Mouse (Mus musculus) intestine, embryonic 16.5 days (tissue): ENCODE results near the gene Reg4. TPM values are rescaled to one million over a fixed set of nuclear protein-coding genes. Genes with fewer than 3 reads are reported as not detected.
A peak's percentile ranks its signal among the peaks of the same experiment; 100 is the strongest.

ENCODE experiments used
- ATAC-seq: fragments of 200-750 bp; cut with Nextera tagmentation; 2 replicates; pipeline ENCODE4 v1.8.0; 2017; ENCODE audit warnings: moderate TSS enrichment, moderate library complexity
- H3K27ac ChIP-seq: fragments of 300-500 bp; sonication (generic); 2 replicates; pipeline ENCODE4 v1.5.1; 2014; ENCODE audit warnings: mild to moderate bottlenecking, low read length
- H3K27me3 ChIP-seq: fragments of 300-500 bp; sonication (generic); replicated peaks from 2 replicates; pipeline ENCODE4 v1.6.1; 2014; ENCODE audit warnings: low read length, control low read depth, mixed read lengths; ENCODE audit not compliant: control insufficient read depth, insufficient read depth
- H3K36me3 ChIP-seq: fragments of 300-500 bp; sonication (generic); 2 replicates; pipeline ENCODE4 v1.6.1; 2014; ENCODE audit warnings: low read length, control low read depth; ENCODE audit not compliant: control insufficient read depth, insufficient read depth
- H3K4me1 ChIP-seq: fragments of 300-500 bp; sonication (generic); 2 replicates; pipeline ENCODE4 v1.6.1; 2014; ENCODE audit warnings: low read length, control low read depth, mixed read lengths; ENCODE audit not compliant: control insufficient read depth, insufficient read depth
- H3K4me2 ChIP-seq: fragments of 300-500 bp; sonication (generic); 2 replicates; pipeline ENCODE4 v1.6.1; 2014; ENCODE audit warnings: low read depth, low read length, control low read depth
- H3K4me3 ChIP-seq: fragments of 300-500 bp; sonication (generic); 2 replicates; pipeline ENCODE4 v1.5.1; 2014; ENCODE audit warnings: mild to moderate bottlenecking, low read length
- H3K9ac ChIP-seq: fragments of 300-500 bp; sonication (generic); 2 replicates; pipeline ENCODE4 v1.6.1; 2014; ENCODE audit warnings: low read depth, low read length
- H3K9me3 ChIP-seq: fragments of 300-500 bp; sonication (generic); 2 replicates; pipeline ENCODE4 v1.6.1; 2016; ENCODE audit warnings: low read length, control low read depth; ENCODE audit not compliant: control insufficient read depth
- WGBS: fragments of 180-500 bp; shearing (Covaris S2); extraction: QIAGEN DNeasy Blood & Tissue Kit; methylation state at CpG from one replicate; pipeline ENCODE4 v1.1.7; 2014; 5-methylcytosine and 5-hydroxymethylcytosine counted together
- polyA plus RNA-seq: library from polyadenylated mRNA; unstranded; fragments of >200 nt; fragmentation: Nextera tagmentation; extraction: Ambion mirVana; gene quantifications from 2 replicates; pipeline ENCODE4 v1.2.1, GENCODE M21; 2015

Reg4 gene
- polyA plus RNA-seq, 1 experiment from 2014 or later = 28.4 TPM

- no peak overlapping the region for H3K9ac ChIP-seq
- H3K27ac ChIP-seq = peak overlapping the region; percentile 52; the same call in 1 of the 2 replicates
- ATAC-seq = 0 out of 2 replicates have a peak, but pooled peaks have one; percentile 37
- no peaks in the 10 kb centered on the region for H3K27me3 ChIP-seq
- H3K4me2 ChIP-seq = no peak overlapping the region
- H3K36me3 ChIP-seq = no peaks in the 10 kb centered on the region
- 73% methylated on average over 2 of the region's 2 CpGs for WGBS
- H3K4me1 ChIP-seq = peaks cover 31% of the 10 kb centered on the region
- H3K4me3 ChIP-seq = no peak overlapping the region
- no peaks in the 10 kb centered on the region for H3K9me3 ChIP-seq
These were observed 40.2 kb downstream of the Reg4 start for GRCm38 (mm10) chr3:98262133-98262532.

GRCm38 (mm10) chr3:98267249-98267651 is 45.3 kb downstream of the Reg4 start:
- Histone ChIP-seq H3K9me3 (no peaks in the 10 kb centered on the region), H3K27me3 (no peaks in the 10 kb centered on the region), H3K27ac (peak overlapping the region; percentile 86), H3K4me1 (peaks cover 17% of the 10 kb centered on the region), H3K9ac (0 out of 2 replicates have a peak overlapping the region, but pooled peaks have one; percentile 9), H3K36me3 (no peaks in the 10 kb centered on the region), H3K4me3 (no peak overlapping the region), H3K4me2 (peak overlapping the region; percentile 26; the same call in 1 of the 2 replicates)
- WGBS = 15% methylated on average over 6 of the region's 6 CpGs
- peak; percentile 93 for ATAC-seq

- ATAC-seq = 0 out of 2 replicates have a peak, but pooled peaks have one; percentile 41
- no peak overlapping the region for H3K9ac ChIP-seq
- no peaks in the 10 kb centered on the region for H3K9me3 ChIP-seq
- no peaks in the 10 kb centered on the region for H3K27me3 ChIP-seq
- no peak overlapping the region for H3K27ac ChIP-seq
- 60% methylated on average over 11 of the region's 11 CpGs for WGBS
- no peaks in the 10 kb centered on the region for H3K36me3 ChIP-seq
- H3K4me1 ChIP-seq = peaks cover 15% of the 10 kb centered on the region
- no peak overlapping the region for H3K4me3 ChIP-seq
- no peak overlapping the region for H3K4me2 ChIP-seq
These were observed 51.9 kb downstream of the Reg4 start for GRCm38 (mm10) chr3:98273623-98274398.

GRCm38 (mm10) chr3:98279682-98280081 is 57.7 kb downstream of the Reg4 start:
- peak overlapping the region; percentile 52 for H3K4me2 ChIP-seq
- WGBS = 43% methylated on average over 4 of the region's 4 CpGs
- H3K9me3 ChIP-seq = no peaks in the 10 kb centered on the region
- peaks cover 16% of the 10 kb centered on the region; the same call in 1 of the 2 replicates for H3K4me1 ChIP-seq
- H3K4me3 ChIP-seq = peak overlapping the region; percentile 48; the same call in 1 of the 2 replicates
- H3K9ac ChIP-seq = no peak overlapping the region; the same call in 1 of the 2 replicates
- H3K27ac ChIP-seq = peak overlapping the region; percentile 81
- H3K36me3 ChIP-seq = no peaks in the 10 kb centered on the region
- peak; percentile 78 for ATAC-seq
- no peaks in the 10 kb centered on the region for H3K27me3 ChIP-seq

- H3K9me3 ChIP-seq = no peaks in the 10 kb centered on the region
These were observed 58.4 kb downstream of the Reg4 start, which contains the start of gene Hmgcs2 for GRCm38 (mm10) chr3:98280204-98280932. Gene Hmgcs2, plus strand, starts transcription at chr3:98280435.

GRCm38 (mm10) chr3:98280933-98281678 is 59.1 kb downstream of the Reg4 start:
- Histone ChIP-seq H3K4me3 (peak overlapping the region; percentile 48), H3K4me1 (peaks cover 16% of the 10 kb centered on the region; the same call in 1 of the 2 replicates), H3K9ac (peak overlapping the region; percentile 61), H3K27ac (peak overlapping the region; percentile 79), H3K27me3 (no peaks in the 10 kb centered on the region), H3K9me3 (no peaks in the 10 kb centered on the region), H3K4me2 (peak overlapping the region; percentile 52), H3K36me3 (no peaks in the 10 kb centered on the region)
- 25% methylated on average over 12 of the region's 12 CpGs for WGBS
- peak; percentile 70 for ATAC-seq

More at GRCm38 (mm10) chr3:98280204-98280932, 58.4 kb downstream of the Reg4 start, which contains the start of gene Hmgcs2:
- Histone ChIP-seq H3K4me1 (peaks cover 16% of the 10 kb centered on the region; the same call in 1 of the 2 replicates), H3K4me2 (peak within 1 kb of the TSS; percentile 52), H3K27ac (peak within 1 kb of the TSS; percentile 81), H3K27me3 (no peaks in the 10 kb centered on the region), H3K4me3 (peak within 1 kb of the TSS; percentile 48), H3K36me3 (no peaks in the 10 kb centered on the region), H3K9ac (peak within 1 kb of the TSS; percentile 61)
- ATAC-seq = peak; percentile 90
- WGBS = 44% methylated on average over 14 of the region's 14 CpGs

GRCm38 (mm10) chr3:98282422-98282821 is 60.5 kb downstream of the Reg4 start:
- whole genome bisulfite sequencing = 92% methylated on average over 8 of the region's 8 CpGs

GRCm38 (mm10) chr3:98283205-98283604 is 61.2 kb downstream of the Reg4 start:
- peak overlapping the region; percentile 26; the same call in 1 of the 2 replicates for H3K4me2 ChIP-seq
- no peak overlapping the region for H3K9ac ChIP-seq
- no peaks in the 10 kb centered on the region for H3K36me3 ChIP-seq
- no peaks in the 10 kb centered on the region for H3K27me3 ChIP-seq
- H3K4me1 ChIP-seq = peaks cover 13% of the 10 kb centered on the region; the same call in 1 of the 2 replicates
- WGBS = 88% methylated on average over 5 of the region's 5 CpGs
- H3K4me3 ChIP-seq = no peak overlapping the region
- no peak overlapping the region for H3K27ac ChIP-seq
- no peaks in the 10 kb centered on the region for H3K9me3 ChIP-seq
- no peak for ATAC-seq

More at GRCm38 (mm10) chr3:98282422-98282821, 60.5 kb downstream of the Reg4 start:
- Histone ChIP-seq H3K4me3 (no peak overlapping the region), H3K4me1 (peaks cover 16% of the 10 kb centered on the region; the same call in 1 of the 2 replicates), H3K27me3 (no peaks in the 10 kb centered on the region), H3K27ac (no peak overlapping the region), H3K4me2 (peak overlapping the region; percentile 52), H3K36me3 (no peaks in the 10 kb centered on the region), H3K9me3 (no peaks in the 10 kb centered on the region), H3K9ac (no peak overlapping the region)
- no peak for ATAC-seq
